Mouse (Mus musculus): Measurements from ENCODE around the gene Galntl6.

GRCm38 (mm10) chr8:58372389-58372788 is 540.1 kb downstream of the Galntl6 start:
- no peak for TF ChIP-seq CTCF (IDR thresholded peaks at IDR 0.05; ENCODE audit: borderline replicate concordance, control insufficient read depth, extremely low read depth, insufficient read depth, low read length, poor library complexity)
- TF ChIP-seq POLR2A (IDR thresholded peaks at IDR 0.05; ENCODE audit: control insufficient read depth, extremely low read depth, insufficient read depth, low read length, poor library complexity): no peak

Data from thymus, adult 2 months (tissue).